Mouse (Mus musculus) liver, embryonic 14.5 days (tissue): ENCODE results near the gene Ddx46.

ENCODE experiments used
- CTCF ChIP-seq: IDR thresholded peaks from 2 replicates; pipeline ENCODE4 v1.5.1; 2016; ENCODE audit warnings: antibody characterized with exemption, low read depth, control low read depth
- EP300 ChIP-seq: IDR thresholded peaks from 2 replicates; pipeline ENCODE4 v1.6.1; 2016; ENCODE audit warnings: antibody characterized with exemption, low read depth

DNA sequence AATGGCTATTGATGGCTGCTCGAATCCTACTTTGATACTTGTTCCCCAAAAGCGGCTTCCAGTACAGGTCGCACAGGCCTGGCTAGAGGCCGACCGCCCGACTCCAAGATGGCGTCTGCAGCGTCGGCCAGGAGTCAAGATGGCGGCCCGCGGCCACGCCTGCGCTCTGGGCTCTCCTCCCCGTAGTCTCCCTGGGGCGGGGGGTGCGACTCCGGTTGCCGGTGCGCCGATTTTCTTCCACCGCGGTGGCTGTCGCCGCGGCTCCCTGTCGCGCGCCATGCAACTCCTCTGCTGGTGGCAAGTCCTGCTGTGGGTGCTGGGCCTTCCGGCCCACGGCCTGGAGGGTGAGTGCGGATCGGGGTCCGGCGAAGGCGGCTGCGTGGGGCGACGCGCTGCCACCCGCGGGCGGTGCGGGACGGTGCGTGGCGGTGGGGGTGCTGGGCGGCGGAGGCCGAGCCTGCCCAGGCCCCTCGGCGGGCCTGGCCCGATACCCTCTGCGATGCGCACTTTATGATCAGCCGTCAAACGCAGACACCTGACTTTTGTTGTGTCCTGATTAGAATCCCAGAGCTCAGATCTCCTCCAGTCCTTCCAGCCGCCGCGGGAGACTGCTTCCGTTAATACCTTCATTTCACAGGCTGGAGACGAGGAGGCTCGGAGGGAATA, 79.8 kb downstream of the Ddx46 start, which contains the start of gene Txndc15:
- TF ChIP-seq CTCF (no peak), EP300 (no peak)
